Mouse (Mus musculus) hindbrain, embryonic 11.5 days (tissue): Measurements from ENCODE around the gene Rflnb. TPM values are rescaled to one million over a fixed set of nuclear protein-coding genes. Genes with fewer than 3 reads are reported as not detected.

Experiments used
- ATAC-seq: fragments of 200-750 bp; cut with Nextera tagmentation; 2 replicates; pipeline ENCODE4 v1.8.0; 2017; ENCODE audit warnings: mild to moderate bottlenecking, moderate TSS enrichment, moderate library complexity; ENCODE audit not compliant: low FRiP score
- DNase-seq: peaks from one replicate; pipeline ENCODE4 v3.0.0-alpha.2; 2015; ENCODE audit warnings: low spot score
- H3K27ac ChIP-seq: fragments of 300-500 bp; sonication (generic); 2 replicates; pipeline ENCODE4 v1.5.1; 2014; ENCODE audit warnings: mild to moderate bottlenecking, low read depth, low read length
- H3K27me3 ChIP-seq: fragments of 300-500 bp; sonication (generic); 2 replicates; pipeline ENCODE4 v1.6.1; 2014; ENCODE audit warnings: mild to moderate bottlenecking, low read length, moderate library complexity, mixed read lengths; ENCODE audit not compliant: control insufficient read depth, insufficient read depth
- H3K36me3 ChIP-seq: fragments of 300-500 bp; sonication (generic); 2 replicates; pipeline ENCODE4 v1.6.1; 2014; ENCODE audit warnings: mild to moderate bottlenecking, low read length, moderate library complexity, mixed read lengths; ENCODE audit not compliant: control insufficient read depth, insufficient read depth
- H3K4me1 ChIP-seq: fragments of 300-500 bp; sonication (generic); replicated peaks from 2 replicates; pipeline ENCODE4 v1.6.1; 2014; ENCODE audit warnings: low read length, mixed read lengths; ENCODE audit not compliant: control insufficient read depth, insufficient read depth
- H3K4me2 ChIP-seq: fragments of 300-500 bp; sonication (generic); replicated peaks from 2 replicates; pipeline ENCODE4 v1.6.1; 2014; ENCODE audit warnings: mild to moderate bottlenecking, low read depth, low read length
- H3K4me3 ChIP-seq: fragments of 300-500 bp; sonication (generic); 2 replicates; pipeline ENCODE4 v1.5.1; 2014; ENCODE audit warnings: low read depth, low read length
- H3K9ac ChIP-seq: fragments of 300-500 bp; sonication (generic); 2 replicates; pipeline ENCODE4 v1.6.1; 2014; ENCODE audit warnings: low read depth, low read length
- H3K9me3 ChIP-seq: fragments of 300-500 bp; sonication (generic); 2 replicates; pipeline ENCODE4 v1.6.1; 2016; ENCODE audit warnings: low read length; ENCODE audit not compliant: control insufficient read depth
- WGBS: fragments of 180-500 bp; shearing (Covaris S2); extraction: QIAGEN DNeasy Blood & Tissue Kit; methylation state at CpG from one replicate; pipeline ENCODE4 v1.1.7; 2014; 5-methylcytosine and 5-hydroxymethylcytosine counted together
- polyA plus RNA-seq: library from polyadenylated mRNA; unstranded; fragments of >200 nt; fragmentation: Nextera tagmentation; extraction: Ambion mirVana; gene quantifications from 2 replicates; pipeline ENCODE4 v1.2.1, GENCODE M21; 2014

The Rflnb gene
- polyA plus RNA-seq: 12.9 and 14.6 TPM in 2 replicates

DNA sequence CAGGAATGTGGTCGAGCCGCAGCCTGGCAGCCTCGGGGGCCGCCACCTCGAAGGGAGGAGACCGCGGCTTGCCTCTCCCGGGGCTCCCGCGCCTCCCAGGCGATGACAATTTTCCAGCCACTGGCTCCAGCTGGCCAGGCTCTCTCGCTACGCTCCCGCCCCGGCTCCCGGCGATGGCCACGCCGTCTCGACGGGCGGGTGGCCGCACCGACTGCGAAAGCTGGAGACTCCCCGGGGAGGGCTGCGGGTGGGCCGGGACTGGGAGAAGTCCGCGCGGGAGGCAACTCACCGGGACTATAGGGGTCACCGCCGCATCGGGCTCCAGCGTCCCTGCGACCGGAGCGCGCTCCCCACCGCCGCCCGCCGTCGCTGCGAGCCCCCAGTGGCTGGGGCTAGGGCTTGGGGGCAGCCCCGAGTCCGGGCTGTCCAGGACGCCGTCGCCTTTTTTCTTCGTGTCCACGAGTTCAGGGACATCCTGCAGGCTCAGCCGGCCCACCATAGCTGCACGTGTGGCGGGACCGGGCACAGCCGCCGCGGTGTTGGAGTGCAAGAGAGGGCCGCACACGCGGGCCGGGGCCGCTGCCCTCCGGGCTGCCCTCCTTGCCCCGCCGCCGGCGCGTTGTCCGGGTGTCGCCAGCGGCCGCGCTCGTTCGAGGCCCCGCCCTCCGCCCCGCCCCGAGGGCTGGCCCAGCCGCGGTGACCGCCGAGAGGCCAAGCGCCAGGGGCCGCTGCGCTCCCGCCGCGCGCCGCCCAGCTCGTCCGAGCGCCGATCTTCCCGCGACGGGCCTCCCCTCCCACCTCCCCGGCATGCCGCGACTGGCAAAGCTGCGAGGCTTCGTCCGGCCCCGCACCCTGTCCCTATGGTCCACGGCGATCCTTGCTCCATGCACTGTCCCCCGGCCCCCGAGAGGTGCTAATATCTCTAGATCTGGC lies at the start of gene Rflnb:
Gene Rflnb, minus strand, starts transcription at position 644 of the 933 bp plus-strand sequence.
- WGBS: 0% methylated on average over 77 of the region's 112 CpGs
- peaks cover 9% of the 10 kb centered on the region for H3K4me1 ChIP-seq
- H3K4me2 ChIP-seq: peak within 1 kb of the TSS; percentile 88
- ATAC-seq: peak; percentile 86
- DNase-seq: peak; percentile 91
- peak within 1 kb of the TSS; percentile 69 for H3K9ac ChIP-seq
- H3K4me3 ChIP-seq: peak within 1 kb of the TSS; percentile 60
- 0 out of 2 replicates have a peak, but pooled peaks cover 3% of the 10 kb centered on the region for H3K27me3 ChIP-seq
- H3K9me3 ChIP-seq: no peaks in the 10 kb centered on the region
- H3K36me3 ChIP-seq: no peaks in the 10 kb centered on the region
- peak within 1 kb of the TSS; percentile 20; the same call in 1 of the 2 replicates for H3K27ac ChIP-seq

DNA sequence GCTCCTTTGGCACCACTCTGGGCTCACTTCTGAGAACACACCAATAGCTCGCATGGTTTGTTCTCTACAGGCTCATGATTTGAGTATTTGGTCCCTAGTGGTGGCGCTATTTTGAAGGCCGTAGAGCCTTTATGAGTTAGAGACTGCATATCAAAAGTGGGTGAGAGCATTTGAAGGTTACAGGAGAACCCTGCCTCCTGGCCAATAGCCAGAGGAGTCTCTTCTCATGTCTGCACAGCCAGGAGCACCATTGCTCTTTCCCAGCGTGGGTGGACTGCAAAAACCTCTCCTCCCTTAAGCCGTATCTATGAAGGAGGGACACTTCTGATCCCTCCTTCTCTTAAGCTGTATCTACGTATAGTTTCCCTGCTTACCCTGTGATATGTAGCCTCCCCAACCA lies 49.8 kb upstream of the Rflnb start:
- no peak overlapping the region for H3K9ac ChIP-seq
- H3K27ac ChIP-seq: no peak overlapping the region
- ATAC-seq (no peak), DNase-seq (no peak)
- no peaks in the 10 kb centered on the region for H3K27me3 ChIP-seq
- WGBS: 90% methylated on average over 6 of the region's 6 CpGs
- no peaks in the 10 kb centered on the region for H3K4me1 ChIP-seq
- H3K4me2 ChIP-seq: no peak overlapping the region
- H3K9me3 ChIP-seq: no peaks in the 10 kb centered on the region
- H3K4me3 ChIP-seq: no peak overlapping the region
- H3K36me3 ChIP-seq: no peaks in the 10 kb centered on the region

DNA sequence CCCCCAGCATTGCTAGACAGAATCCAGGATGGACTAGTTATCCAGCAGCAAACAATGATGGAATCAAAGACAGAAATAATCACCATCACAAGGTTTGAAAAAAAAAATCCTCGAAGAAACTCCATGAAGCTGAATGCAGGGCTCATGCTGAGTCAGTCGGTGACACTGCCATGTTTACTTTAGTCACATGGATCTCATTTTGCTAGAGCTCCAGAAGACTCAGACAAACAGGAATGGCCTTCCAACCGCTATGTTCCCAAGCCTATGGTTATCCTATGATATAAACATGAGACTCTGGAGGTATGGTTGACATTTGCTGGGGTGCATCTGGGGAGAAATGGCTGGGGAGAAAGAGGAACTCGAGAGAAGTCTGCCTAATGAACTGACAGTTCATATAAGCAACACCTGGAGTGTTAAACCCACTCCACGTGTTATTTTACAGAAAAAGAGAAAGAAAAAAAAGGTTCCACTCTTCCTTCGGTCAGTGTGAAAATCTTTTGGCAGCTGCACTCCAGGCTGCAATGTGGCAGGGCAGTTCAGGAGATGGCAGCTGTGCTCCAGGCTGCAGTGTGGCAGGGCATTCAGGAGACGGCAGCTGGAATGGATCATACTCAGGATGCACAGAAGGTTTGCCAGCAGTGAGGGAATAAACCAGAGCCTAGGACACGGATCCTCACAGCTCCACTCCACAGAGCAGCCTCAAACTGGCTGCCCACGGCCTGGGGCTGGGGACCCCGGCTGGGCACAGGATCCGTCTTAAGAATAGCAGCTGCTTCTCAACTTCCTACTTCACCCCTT lies 46.9 kb upstream of the Rflnb start:
- Histone ChIP-seq H3K4me1 (no peaks in the 10 kb centered on the region), H3K9ac (no peak overlapping the region), H3K27me3 (no peaks in the 10 kb centered on the region), H3K4me3 (no peak overlapping the region), H3K36me3 (no peaks in the 10 kb centered on the region), H3K4me2 (no peak overlapping the region), H3K9me3 (no peaks in the 10 kb centered on the region), H3K27ac (no peak overlapping the region)
- DNase-seq (no peak), ATAC-seq (no peak)
- WGBS: 68% methylated on average over 11 of the region's 11 CpGs

DNA sequence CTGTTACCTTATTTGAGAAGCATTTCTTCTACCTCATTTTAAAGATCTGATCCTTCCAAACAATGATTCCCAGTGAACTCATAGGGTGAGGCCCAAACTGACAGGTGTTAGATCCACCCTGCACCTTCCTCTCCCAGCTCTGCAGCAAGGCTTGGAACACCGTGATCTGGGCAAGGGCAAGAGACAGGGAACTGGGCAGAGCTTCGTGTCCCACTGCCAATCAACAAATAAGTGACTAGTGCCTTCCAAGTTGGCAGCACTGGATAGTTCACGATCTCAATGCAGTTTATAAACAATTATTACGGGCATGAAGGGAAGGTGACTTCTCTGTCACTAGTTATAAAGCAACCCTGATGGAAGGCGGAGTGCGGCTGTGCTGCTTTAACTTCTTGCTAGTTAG lies 42.2 kb upstream of the Rflnb start:
- Histone ChIP-seq H3K4me1 (no peaks in the 10 kb centered on the region), H3K27ac (no peak overlapping the region), H3K9me3 (no peaks in the 10 kb centered on the region), H3K36me3 (no peaks in the 10 kb centered on the region), H3K27me3 (no peaks in the 10 kb centered on the region), H3K4me2 (no peak overlapping the region), H3K9ac (no peak overlapping the region), H3K4me3 (no peak overlapping the region)
- ATAC-seq (no peak), DNase-seq (no peak)
- WGBS: 87% methylated on average over 6 of the region's 6 CpGs

DNA sequence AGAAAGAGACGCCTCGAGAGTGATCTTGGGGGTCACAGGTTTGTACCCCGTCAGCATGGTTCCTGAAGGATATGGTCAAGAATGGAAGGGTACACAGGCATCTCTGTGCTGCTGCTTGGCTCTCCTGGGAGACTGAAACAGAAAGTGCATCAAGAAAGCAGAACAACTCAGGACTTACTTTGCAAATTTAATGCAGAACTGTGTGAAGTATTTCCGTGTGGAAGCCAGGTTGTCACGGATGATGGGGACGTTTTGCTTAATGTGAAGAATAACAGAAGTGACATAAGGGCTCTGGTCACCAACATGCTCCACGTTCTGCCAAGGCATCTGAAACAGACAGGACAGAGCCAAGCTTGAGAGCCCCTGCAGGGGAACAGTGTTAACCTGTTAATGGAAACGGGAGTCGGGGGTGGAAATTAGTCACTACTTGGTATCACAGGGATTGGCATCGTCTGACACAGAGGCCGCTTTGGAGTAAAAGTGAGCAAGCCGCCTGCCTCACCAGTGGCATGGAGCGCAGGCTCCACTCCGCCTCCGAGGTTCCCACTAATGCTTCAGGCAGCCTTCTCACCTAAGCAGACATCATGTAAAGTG lies 39.1 kb upstream of the Rflnb start:
- DNase-seq: no peak
- H3K27me3 ChIP-seq: no peaks in the 10 kb centered on the region
- no peak overlapping the region for H3K9ac ChIP-seq
- H3K27ac ChIP-seq: no peak overlapping the region
- ATAC-seq: no peak
- H3K9me3 ChIP-seq: no peaks in the 10 kb centered on the region
- H3K4me3 ChIP-seq: no peak overlapping the region
- WGBS: 87% methylated on average over 15 of the region's 15 CpGs
- H3K4me2 ChIP-seq: no peak overlapping the region
- H3K36me3 ChIP-seq: no peaks in the 10 kb centered on the region
- H3K4me1 ChIP-seq: no peaks in the 10 kb centered on the region

DNA sequence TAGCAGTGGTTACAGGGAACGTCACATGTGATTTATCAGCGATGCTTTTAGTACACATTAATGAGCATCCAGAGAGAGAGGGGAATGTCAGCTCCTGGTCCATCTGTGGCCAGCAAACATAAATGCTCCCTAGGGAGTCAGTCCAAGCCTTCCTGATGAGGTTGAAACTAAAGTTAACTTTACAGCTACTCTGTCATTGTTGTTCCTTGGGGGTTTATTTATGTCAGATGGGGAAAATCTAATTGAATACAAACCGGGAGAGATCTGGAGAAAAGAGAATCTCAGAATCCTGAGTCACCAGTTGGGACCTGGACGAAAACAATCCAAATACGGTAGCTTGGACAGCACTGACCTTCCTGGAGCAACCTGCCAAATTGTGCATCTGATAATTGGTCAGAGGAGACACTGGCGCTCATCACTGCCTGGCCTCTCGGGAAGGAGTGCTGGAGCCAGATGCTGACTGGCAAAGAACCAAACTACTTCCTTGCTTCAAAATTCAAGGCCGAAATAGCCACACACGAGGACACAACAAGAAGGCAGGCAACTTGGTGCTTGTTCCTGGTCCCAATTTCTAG lies 38.0 kb upstream of the Rflnb start:
- DNase-seq (no peak), ATAC-seq (no peak)
- Histone ChIP-seq H3K4me3 (no peak overlapping the region), H3K27ac (no peak overlapping the region), H3K9ac (no peak overlapping the region), H3K9me3 (no peaks in the 10 kb centered on the region), H3K4me2 (no peak overlapping the region), H3K4me1 (no peaks in the 10 kb centered on the region), H3K27me3 (no peaks in the 10 kb centered on the region), H3K36me3 (no peaks in the 10 kb centered on the region)
- WGBS: 82% methylated on average over 9 of the region's 9 CpGs

DNA sequence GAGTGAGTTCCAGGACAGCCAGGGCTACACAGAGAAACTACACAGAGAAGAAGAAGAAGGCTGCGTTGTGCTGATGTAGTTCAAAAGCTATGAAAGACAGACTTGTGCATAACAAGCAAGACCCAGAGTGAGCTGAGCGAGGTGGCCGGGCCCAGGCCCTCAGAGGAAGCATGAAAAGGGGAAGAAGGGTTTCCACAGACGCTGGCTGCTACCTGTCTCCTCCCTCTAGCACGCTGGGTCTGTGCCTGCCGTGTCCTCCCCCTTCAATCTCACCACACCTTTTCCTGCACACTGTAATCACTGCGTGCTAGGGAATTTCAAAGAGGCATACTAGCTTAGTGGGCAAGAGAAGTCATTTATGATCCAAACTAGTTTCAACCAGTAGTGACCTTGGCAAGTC lies 36.8 kb upstream of the Rflnb start:
- DNase-seq (no peak), ATAC-seq (no peak)
- WGBS: 91% methylated on average over 7 of the region's 7 CpGs
- H3K4me3 ChIP-seq: no peak overlapping the region
- no peak overlapping the region for H3K4me2 ChIP-seq
- no peak overlapping the region for H3K27ac ChIP-seq
- no peaks in the 10 kb centered on the region for H3K36me3 ChIP-seq
- H3K9me3 ChIP-seq: no peaks in the 10 kb centered on the region
- H3K9ac ChIP-seq: no peak overlapping the region
- H3K4me1 ChIP-seq: no peaks in the 10 kb centered on the region
- H3K27me3 ChIP-seq: no peaks in the 10 kb centered on the region

DNA sequence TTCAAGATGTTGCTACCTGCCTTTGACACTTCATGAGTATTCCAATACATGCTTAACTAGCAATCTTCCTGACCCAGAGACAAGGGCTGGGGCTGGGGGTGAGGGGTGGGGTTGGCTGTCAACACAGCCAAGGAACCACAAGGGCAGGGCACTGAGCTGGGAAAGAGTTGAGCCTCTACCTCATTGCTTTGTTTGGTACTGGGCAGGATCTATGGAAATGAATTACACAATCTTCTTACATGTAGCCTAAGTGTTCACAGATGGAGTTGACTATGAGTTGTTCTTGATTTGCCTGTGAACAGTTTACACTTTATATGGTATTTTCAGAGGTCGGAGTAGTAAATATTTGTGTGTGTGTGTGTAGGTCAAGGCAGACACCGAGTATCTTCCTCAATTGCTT lies 33.3 kb upstream of the Rflnb start:
- H3K27ac ChIP-seq: no peak overlapping the region
- no peaks in the 10 kb centered on the region for H3K9me3 ChIP-seq
- no peak overlapping the region for H3K4me2 ChIP-seq
- H3K4me1 ChIP-seq: no peaks in the 10 kb centered on the region
- no peaks in the 10 kb centered on the region for H3K27me3 ChIP-seq
- ATAC-seq (no peak), DNase-seq (no peak)
- H3K9ac ChIP-seq: no peak overlapping the region
- WGBS: 93% methylated on average over 2 of the region's 2 CpGs
- no peak overlapping the region for H3K4me3 ChIP-seq
- no peaks in the 10 kb centered on the region for H3K36me3 ChIP-seq
